Mouse (Mus musculus) spleen, adult 2 months (tissue): ENCODE measurements around the gene 1700030J22Rik. TPM values are rescaled to one million over a fixed set of nuclear protein-coding genes. Genes with fewer than 3 reads are reported as not detected.
A peak's percentile ranks its signal among the peaks of the same experiment; 100 is the strongest.

ENCODE experiments used
- DNase-seq, 2 experiments: peaks; one replicate each; pipeline versions ENCODE4 v3.0.0 to v3.0.0-alpha.2; 2012 to 2021; ENCODE audit warnings: low spot score in 2 of 2, low read depth in 1 of 2
- H3K27ac ChIP-seq: fragments of 200-500 bp; 2 replicates; pipeline ENCODE4 v1.5.1; 2012; ENCODE audit warnings: low read length, inconsistent platforms; ENCODE audit not compliant: insufficient read depth
- H3K27me3 ChIP-seq: fragments of 200-500 bp; 2 replicates; pipeline ENCODE4 v1.6.1; 2012; ENCODE audit warnings: mild to moderate bottlenecking, moderate library complexity, low read length, inconsistent platforms; ENCODE audit not compliant: control insufficient read depth, insufficient read depth
- H3K36me3 ChIP-seq: fragments of 200-500 bp; 2 replicates; pipeline ENCODE4 v1.6.1; 2012; ENCODE audit warnings: mild to moderate bottlenecking, low read length, inconsistent platforms; ENCODE audit not compliant: control insufficient read depth, insufficient read depth
- H3K4me1 ChIP-seq: fragments of 200-500 bp; 2 replicates; pipeline ENCODE4 v1.6.1; 2011; ENCODE audit warnings: inconsistent platforms; ENCODE audit not compliant: control insufficient read depth, insufficient read depth, insufficient read length
- H3K4me3 ChIP-seq: fragments of 200-500 bp; 2 replicates; pipeline ENCODE4 v1.5.1; 2011; ENCODE audit warnings: mild to moderate bottlenecking, inconsistent platforms; ENCODE audit not compliant: insufficient read depth, insufficient read length; ENCODE audit errors: extremely low read depth
- CTCF ChIP-seq: fragments of 200-500 bp; IDR thresholded peaks from 2 replicates; pipeline ENCODE4 v1.5.1; 2011; ENCODE audit warnings: mild to moderate bottlenecking, inconsistent platforms; ENCODE audit not compliant: insufficient read depth, insufficient read length, insufficient replicate concordance; ENCODE audit errors: extremely low read depth
- POLR2A ChIP-seq: fragments of 200-500 bp; IDR thresholded peaks from 2 replicates; pipeline ENCODE4 v1.6.1; 2011; ENCODE audit warnings: low read depth, low read length, inconsistent platforms
- WGBS: fragments of 180-500 bp; shearing (Covaris S2); methylation state at CpG from one replicate; pipeline ENCODE4 v1.1.7; 2018; 5-methylcytosine and 5-hydroxymethylcytosine counted together
- polyA plus RNA-seq: library from polyadenylated mRNA; depleted of rRNA; stranded (reverse); fragments of >200 nt; gene quantifications from 2 replicates; pipeline ENCODE4 v1.2.3, GENCODE M21; 2012; rRNA removed

Gene 1700030J22Rik
- polyA plus RNA-seq: 0.05 and 0.18 TPM in 2 replicates

- H3K36me3 ChIP-seq: no peaks in the 10 kb centered on the region; the same call in 1 of the 2 replicates
- under 1% methylated on average over 46 of the region's 46 CpGs for WGBS
- peak within 1 kb of the TSS; percentile 81 for H3K4me3 ChIP-seq
- TF ChIP-seq POLR2A: no peak
- TF ChIP-seq CTCF: peak; percentile 10; the same call in 1 of the 2 replicates
- H3K4me1 ChIP-seq: peaks cover 8% of the 10 kb centered on the region; the same call in 1 of the 2 replicates
- no peaks in the 10 kb centered on the region for H3K27me3 ChIP-seq
- DNase-seq: peak; percentile 96 to 98
- no peak within 1 kb of the TSS; the same call in 1 of the 2 replicates for H3K27ac ChIP-seq
Observed at GRCm38 (mm10) chr8:116978631-116979256, at the start of gene 1700030J22Rik. Gene 1700030J22Rik (minus strand): TSS chr8:116978959.

- H3K36me3 ChIP-seq: no peaks in the 10 kb centered on the region
- no peaks in the 10 kb centered on the region for H3K27me3 ChIP-seq
- no peak for DNase-seq
- H3K4me1 ChIP-seq: no peaks in the 10 kb centered on the region
- TF ChIP-seq CTCF (no peak), POLR2A (no peak)
- H3K4me3 ChIP-seq: no peak overlapping the region
- H3K27ac ChIP-seq: no peak overlapping the region
- 88% methylated on average over 5 of the region's 5 CpGs for WGBS
Observed at GRCm38 (mm10) chr8:117027601-117028000, 48.8 kb upstream of the 1700030J22Rik start.

GRCm38 (mm10) chr8:117022297-117022993 lies 43.7 kb upstream of the 1700030J22Rik start:
- Histone ChIP-seq H3K36me3 (no peaks in the 10 kb centered on the region), H3K27me3 (no peaks in the 10 kb centered on the region), H3K4me1 (no peaks in the 10 kb centered on the region), H3K4me3 (no peak overlapping the region), H3K27ac (no peak overlapping the region)
- no peak for TF ChIP-seq POLR2A
- no peak for TF ChIP-seq CTCF
- 70% methylated on average over 1 of the region's 1 CpGs for WGBS
- no peak for DNase-seq

- no peaks in the 10 kb centered on the region for H3K27me3 ChIP-seq
- H3K36me3 ChIP-seq: no peaks in the 10 kb centered on the region
- H3K27ac ChIP-seq: no peak overlapping the region
- TF ChIP-seq POLR2A (no peak), CTCF (no peak)
- no peak for DNase-seq
- WGBS: 89% methylated on average over 18 of the region's 18 CpGs
- no peaks in the 10 kb centered on the region for H3K4me1 ChIP-seq
- no peak overlapping the region for H3K4me3 ChIP-seq
Observed at GRCm38 (mm10) chr8:117019323-117020275, 40.8 kb upstream of the 1700030J22Rik start.

- Histone ChIP-seq H3K27ac (no peak overlapping the region), H3K4me3 (no peak overlapping the region), H3K4me1 (no peaks in the 10 kb centered on the region), H3K36me3 (no peaks in the 10 kb centered on the region), H3K27me3 (no peaks in the 10 kb centered on the region)
- no peak for DNase-seq
- 91% methylated on average over 4 of the region's 4 CpGs for WGBS
- TF ChIP-seq CTCF: no peak
- TF ChIP-seq POLR2A: no peak
Observed at GRCm38 (mm10) chr8:117017896-117018295, 39.1 kb upstream of the 1700030J22Rik start.

- DNase-seq: no peak
- no peak overlapping the region for H3K27ac ChIP-seq
- H3K36me3 ChIP-seq: no peaks in the 10 kb centered on the region
- no peak overlapping the region for H3K4me3 ChIP-seq
- no peaks in the 10 kb centered on the region for H3K27me3 ChIP-seq
- WGBS: 75% methylated on average over 8 of the region's 8 CpGs
- TF ChIP-seq POLR2A: no peak
- TF ChIP-seq CTCF: no peak
- no peaks in the 10 kb centered on the region for H3K4me1 ChIP-seq
Observed at GRCm38 (mm10) chr8:117017006-117017405, 38.2 kb upstream of the 1700030J22Rik start.
